Mouse (Mus musculus) kidney, embryonic 15.5 days (tissue): ENCODE measurements at regions not wholly inside any gene's neighbourhood (a gene's known extent, or its start where the extent isn't known, plus 50 kb on each side); places are given as distances from the start of the nearest gene placed in this dataset.

Source experiments
- ATAC-seq: fragments of 200-750 bp; cut with Nextera tagmentation; replicated peaks from 2 replicates; pipeline ENCODE4 v1.8.0; 2017; ENCODE audit warnings: moderate TSS enrichment; ENCODE audit not compliant: low FRiP score
- H3K27ac ChIP-seq: fragments of 300-500 bp; sonication (generic); 2 replicates; pipeline ENCODE4 v1.5.1; 2015; ENCODE audit warnings: mild to moderate bottlenecking, inconsistent platforms
- H3K27me3 ChIP-seq: fragments of 300-500 bp; sonication (generic); 2 replicates; pipeline ENCODE4 v1.6.1; 2015; ENCODE audit warnings: inconsistent platforms
- H3K36me3 ChIP-seq: fragments of 300-500 bp; sonication (generic); 2 replicates; pipeline ENCODE4 v1.6.1; 2015; ENCODE audit warnings: inconsistent platforms
- H3K4me1 ChIP-seq: fragments of 300-500 bp; sonication (generic); 2 replicates; pipeline ENCODE4 v1.6.1; 2015; ENCODE audit warnings: inconsistent platforms
- H3K4me2 ChIP-seq: fragments of 300-500 bp; sonication (generic); 2 replicates; pipeline ENCODE4 v1.6.1; 2015; ENCODE audit warnings: moderate library complexity, mild to moderate bottlenecking, inconsistent platforms
- H3K4me3 ChIP-seq: fragments of 300-500 bp; sonication (generic); replicated peaks from 2 replicates; pipeline ENCODE4 v1.5.1; 2015; ENCODE audit warnings: mild to moderate bottlenecking, inconsistent platforms
- H3K9ac ChIP-seq: fragments of 300-500 bp; sonication (generic); 2 replicates; pipeline ENCODE4 v1.6.1; 2015; ENCODE audit warnings: mild to moderate bottlenecking, inconsistent platforms
- H3K9me3 ChIP-seq: fragments of 300-500 bp; sonication (generic); replicated peaks from 2 replicates; pipeline ENCODE4 v1.6.1; 2016; ENCODE audit warnings: inconsistent platforms
- WGBS: fragments of 180-500 bp; shearing (Covaris S2); methylation state at CpG from one replicate; pipeline ENCODE4 v1.1.7; 2015; ENCODE audit warnings: mixed read lengths; 5-methylcytosine and 5-hydroxymethylcytosine counted together

GRCm38 (mm10) chr2:46678366-46678765 is 1561.2 kb upstream of the Zeb2 start:
- no peaks in the 10 kb centered on the region for H3K4me1 ChIP-seq
- 60% methylated on average over 2 of the region's 2 CpGs for WGBS
- H3K27me3 ChIP-seq = no peaks in the 10 kb centered on the region

DNA sequence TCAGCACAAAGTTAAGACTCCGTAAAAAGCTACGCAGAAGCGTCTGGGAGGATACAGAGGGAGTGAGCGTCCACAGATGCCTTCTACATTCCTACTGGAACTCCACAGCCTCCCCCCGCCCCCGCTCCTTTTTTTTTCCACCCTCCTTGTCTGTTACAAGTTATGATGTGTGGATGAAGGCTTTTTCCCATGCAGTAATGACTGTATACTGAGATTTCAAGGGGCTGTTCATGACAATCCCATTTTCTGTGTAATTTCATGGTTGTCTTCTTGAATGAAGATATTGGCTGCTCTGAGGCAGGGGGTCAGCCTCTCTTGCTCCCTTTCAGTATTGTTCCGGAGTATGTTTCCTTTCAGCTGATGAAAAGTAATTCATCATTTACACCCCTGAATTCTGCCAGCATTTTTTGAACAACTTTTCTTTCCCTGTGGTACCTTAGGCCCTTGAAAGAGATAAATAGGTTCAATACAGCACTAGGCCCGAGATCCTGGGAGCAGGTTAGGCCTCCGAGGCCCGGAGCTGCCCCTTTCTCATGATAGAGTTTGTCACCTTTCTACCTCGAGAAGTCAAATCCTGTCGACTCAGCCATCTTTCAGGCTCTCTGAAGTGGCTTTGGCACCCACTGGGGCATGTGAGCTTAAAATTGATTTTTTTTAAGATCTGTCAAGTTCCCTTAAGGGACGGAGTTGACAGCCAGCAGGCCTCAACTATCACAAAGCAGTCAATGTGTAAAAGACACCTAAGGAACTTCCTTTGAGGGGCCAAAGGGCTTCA is 1552.5 kb upstream of the Zeb2 start:
- Histone ChIP-seq H3K4me1 (0 out of 2 replicates have a peak, but pooled peaks cover 3% of the 10 kb centered on the region), H3K36me3 (no peaks in the 10 kb centered on the region), H3K27ac (no peak overlapping the region), H3K4me3 (no peak overlapping the region), H3K27me3 (no peaks in the 10 kb centered on the region), H3K4me2 (no peak overlapping the region), H3K9ac (no peak overlapping the region), H3K9me3 (no peaks in the 10 kb centered on the region)
- no peak for ATAC-seq
- WGBS = 73% methylated on average over 13 of the region's 13 CpGs

More at GRCm38 (mm10) chr2:46678366-46678765, 1561.2 kb upstream of the Zeb2 start:
- no peaks in the 10 kb centered on the region for H3K36me3 ChIP-seq
- H3K27ac ChIP-seq = no peak overlapping the region
- H3K4me2 ChIP-seq = no peak overlapping the region
- no peak overlapping the region for H3K4me3 ChIP-seq
- no peak for ATAC-seq
- no peaks in the 10 kb centered on the region for H3K9me3 ChIP-seq
- no peak overlapping the region for H3K9ac ChIP-seq

- no peaks in the 10 kb centered on the region for H3K9me3 ChIP-seq
- 66% methylated on average over 3 of the region's 3 CpGs for WGBS
Observed at GRCm38 (mm10) chr2:46666990-46667337, 1549.8 kb upstream of the Zeb2 start.

DNA sequence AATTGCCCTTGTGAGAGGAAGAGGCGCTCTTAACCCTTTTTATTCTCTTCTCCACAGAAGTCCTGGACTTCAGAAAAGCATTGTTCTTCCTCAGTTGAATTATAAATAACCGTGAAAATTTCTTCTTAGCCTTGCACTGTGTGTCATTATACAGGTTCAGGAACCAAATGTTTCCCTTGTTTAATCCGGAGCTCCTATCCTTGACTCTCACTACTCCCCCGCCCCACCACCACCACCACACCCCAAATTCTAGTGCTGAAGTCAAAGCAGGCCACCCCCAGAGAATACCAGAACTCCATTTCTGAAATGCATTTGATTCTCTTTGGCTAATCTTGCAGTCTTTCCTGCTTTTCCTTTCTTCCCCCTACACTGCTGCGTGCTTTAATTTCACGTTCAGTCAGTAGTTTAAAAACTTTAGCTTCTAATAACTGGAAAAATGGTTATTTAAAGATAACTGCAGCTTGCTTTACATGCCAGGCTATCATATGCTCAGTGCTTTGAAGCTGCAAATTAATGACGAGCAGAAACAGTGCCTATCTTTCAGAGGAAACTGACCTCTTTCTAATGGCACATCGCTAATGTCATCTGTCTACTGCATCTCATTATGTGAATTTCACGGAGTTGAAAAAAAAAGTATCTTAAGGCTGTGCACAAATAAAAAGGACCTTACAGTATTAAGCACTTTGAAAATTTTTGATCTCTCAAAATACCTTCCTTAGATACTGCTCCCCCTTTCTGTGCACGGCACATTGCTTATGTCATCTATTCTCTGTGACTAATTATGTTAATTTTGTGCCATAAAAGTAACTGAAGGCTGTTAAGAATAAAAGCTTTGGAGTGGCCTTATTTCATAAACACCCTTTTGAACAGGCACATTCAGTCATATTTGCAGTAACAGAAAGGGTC is 1549.1 kb upstream of the Zeb2 start:
- no peak overlapping the region for H3K9ac ChIP-seq
- H3K9me3 ChIP-seq = no peaks in the 10 kb centered on the region
- no peak for ATAC-seq
- no peak overlapping the region for H3K4me3 ChIP-seq
- H3K36me3 ChIP-seq = no peaks in the 10 kb centered on the region
- 0 out of 2 replicates have a peak, but pooled peaks cover 3% of the 10 kb centered on the region for H3K4me1 ChIP-seq
- H3K27ac ChIP-seq = no peak overlapping the region
- H3K27me3 ChIP-seq = no peaks in the 10 kb centered on the region
- no peak overlapping the region for H3K4me2 ChIP-seq
- WGBS = 57% methylated on average over 10 of the region's 10 CpGs

More at GRCm38 (mm10) chr2:46666990-46667337, 1549.8 kb upstream of the Zeb2 start:
- H3K27ac ChIP-seq = no peak overlapping the region
- H3K9ac ChIP-seq = no peak overlapping the region
- H3K4me3 ChIP-seq = no peak overlapping the region
- no peaks in the 10 kb centered on the region for H3K36me3 ChIP-seq
- no peak overlapping the region for H3K4me2 ChIP-seq
- 0 out of 2 replicates have a peak, but pooled peaks cover 3% of the 10 kb centered on the region for H3K4me1 ChIP-seq
- H3K27me3 ChIP-seq = no peaks in the 10 kb centered on the region
- ATAC-seq = no peak

DNA sequence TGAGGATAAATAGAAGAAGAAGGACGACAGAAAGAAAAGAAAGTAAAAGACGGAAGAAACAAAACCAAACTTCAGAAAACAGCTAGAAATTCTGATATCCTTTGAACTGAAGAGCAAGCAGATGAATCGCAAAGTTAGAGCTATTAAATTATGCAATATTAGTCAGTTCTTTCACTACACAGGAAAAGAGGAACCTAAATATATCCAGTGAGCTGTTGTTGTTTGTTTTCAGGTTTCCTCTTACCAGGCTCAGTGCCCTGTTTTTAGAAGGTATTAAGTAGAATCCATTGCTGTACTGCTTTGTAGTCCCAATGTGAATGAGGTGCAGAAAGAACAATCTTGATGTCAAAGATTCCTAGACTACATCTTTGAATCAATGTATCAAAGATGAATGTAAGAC is 1544.7 kb upstream of the Zeb2 start:
- Histone ChIP-seq H3K4me2 (no peak overlapping the region), H3K9ac (no peak overlapping the region), H3K4me1 (0 out of 2 replicates have a peak, but pooled peaks cover 3% of the 10 kb centered on the region), H3K4me3 (no peak overlapping the region), H3K27me3 (no peaks in the 10 kb centered on the region), H3K27ac (no peak overlapping the region), H3K9me3 (no peaks in the 10 kb centered on the region), H3K36me3 (no peaks in the 10 kb centered on the region)
- ATAC-seq = no peak
- 85% methylated on average over 3 of the region's 3 CpGs for WGBS

DNA sequence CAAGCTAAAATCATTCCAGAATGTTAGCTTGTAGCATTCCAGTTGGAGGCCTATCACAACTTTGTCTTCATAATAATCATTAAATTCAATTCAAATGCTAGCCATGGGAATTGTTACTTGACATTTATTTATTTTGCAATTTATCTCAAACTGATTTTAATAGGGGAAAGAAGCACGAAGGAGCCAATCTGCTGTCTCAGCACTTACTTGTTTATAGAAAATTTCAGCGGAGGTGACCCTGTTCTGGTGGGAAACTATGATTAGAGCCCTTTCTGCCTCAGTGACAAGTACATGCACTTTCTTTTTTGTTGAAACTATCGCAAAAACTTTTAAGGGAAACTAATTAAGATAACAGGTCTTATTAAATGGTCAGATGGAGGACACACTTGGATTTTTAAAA is 1543.4 kb upstream of the Zeb2 start:
- no peak overlapping the region for H3K4me3 ChIP-seq
- no peak overlapping the region for H3K4me2 ChIP-seq
- no peak for ATAC-seq
- H3K36me3 ChIP-seq = no peaks in the 10 kb centered on the region
- no peaks in the 10 kb centered on the region for H3K9me3 ChIP-seq
- no peaks in the 10 kb centered on the region for H3K4me1 ChIP-seq
- 63% methylated on average over 3 of the region's 3 CpGs for WGBS
- no peaks in the 10 kb centered on the region for H3K27me3 ChIP-seq
- no peak overlapping the region for H3K27ac ChIP-seq
- no peak overlapping the region for H3K9ac ChIP-seq

GRCm38 (mm10) chr2:46655289-46655688 is 1538.1 kb upstream of the Zeb2 start:
- H3K9me3 ChIP-seq = no peaks in the 10 kb centered on the region
- H3K36me3 ChIP-seq = no peaks in the 10 kb centered on the region
- no peak overlapping the region for H3K4me3 ChIP-seq
- 95% methylated on average over 1 of the region's 1 CpGs for WGBS
- no peaks in the 10 kb centered on the region for H3K4me1 ChIP-seq
- ATAC-seq = no peak
- H3K27me3 ChIP-seq = no peaks in the 10 kb centered on the region
- no peak overlapping the region for H3K4me2 ChIP-seq
- H3K9ac ChIP-seq = no peak overlapping the region
- no peak overlapping the region for H3K27ac ChIP-seq

DNA sequence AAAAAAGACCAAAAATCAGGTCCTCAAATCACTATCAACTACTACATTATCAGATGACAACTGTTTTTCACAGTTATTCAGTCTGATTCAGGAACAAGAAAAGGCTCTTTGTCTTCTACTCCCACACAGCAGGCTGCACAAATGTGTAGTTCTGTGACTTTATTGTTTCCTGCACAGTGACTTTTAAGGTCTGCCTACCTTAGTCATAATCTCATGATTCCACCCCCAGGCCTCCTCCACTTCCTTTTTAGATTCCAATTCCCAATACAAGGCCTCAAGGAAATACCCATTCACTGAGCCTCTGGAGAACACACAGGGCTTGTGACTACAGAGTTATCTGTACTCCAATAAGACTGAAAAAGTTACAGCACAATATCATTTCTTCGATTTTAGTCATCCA is 1535.4 kb upstream of the Zeb2 start:
- Histone ChIP-seq H3K4me3 (no peak overlapping the region), H3K36me3 (no peaks in the 10 kb centered on the region), H3K4me2 (no peak overlapping the region), H3K27me3 (no peaks in the 10 kb centered on the region), H3K4me1 (no peaks in the 10 kb centered on the region), H3K9ac (no peak overlapping the region), H3K9me3 (no peaks in the 10 kb centered on the region), H3K27ac (no peak overlapping the region)
- ATAC-seq = no peak
- 85% methylated on average over 1 of the region's 1 CpGs for WGBS

GRCm38 (mm10) chr2:46646366-46646765 is 1529.2 kb upstream of the Zeb2 start:
- Histone ChIP-seq H3K27ac (no peak overlapping the region), H3K4me2 (no peak overlapping the region), H3K27me3 (no peaks in the 10 kb centered on the region), H3K4me1 (no peaks in the 10 kb centered on the region), H3K9me3 (no peaks in the 10 kb centered on the region), H3K9ac (no peak overlapping the region), H3K36me3 (no peaks in the 10 kb centered on the region), H3K4me3 (no peak overlapping the region)
- WGBS = 82% methylated on average over 2 of the region's 2 CpGs
- ATAC-seq = no peak

DNA sequence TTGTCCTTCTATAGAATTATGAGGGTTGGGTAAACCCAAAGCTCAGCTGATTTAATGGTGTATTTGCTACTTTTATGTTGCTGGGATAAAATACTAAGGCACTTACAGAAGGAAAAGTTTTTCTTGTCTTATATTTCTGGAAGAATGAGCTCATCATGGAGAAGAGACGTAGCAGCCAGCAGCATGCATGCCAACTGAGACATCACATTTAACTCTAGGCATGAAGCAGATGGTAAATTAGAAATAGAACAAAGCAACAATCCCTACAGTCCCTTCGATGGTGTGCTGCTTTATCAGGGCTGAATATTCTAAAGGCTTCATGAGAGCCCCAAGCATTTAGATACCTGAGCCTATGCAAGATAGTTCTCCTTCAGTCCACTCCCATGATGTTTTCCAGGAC is 1492.0 kb upstream of the Zeb2 start:
- Histone ChIP-seq H3K4me3 (no peak overlapping the region), H3K9me3 (no peaks in the 10 kb centered on the region), H3K27me3 (no peaks in the 10 kb centered on the region), H3K9ac (no peak overlapping the region), H3K4me2 (no peak overlapping the region), H3K36me3 (no peaks in the 10 kb centered on the region), H3K4me1 (no peaks in the 10 kb centered on the region), H3K27ac (no peak overlapping the region)
- ATAC-seq = no peak
- WGBS = 82% methylated on average over 2 of the region's 2 CpGs

DNA sequence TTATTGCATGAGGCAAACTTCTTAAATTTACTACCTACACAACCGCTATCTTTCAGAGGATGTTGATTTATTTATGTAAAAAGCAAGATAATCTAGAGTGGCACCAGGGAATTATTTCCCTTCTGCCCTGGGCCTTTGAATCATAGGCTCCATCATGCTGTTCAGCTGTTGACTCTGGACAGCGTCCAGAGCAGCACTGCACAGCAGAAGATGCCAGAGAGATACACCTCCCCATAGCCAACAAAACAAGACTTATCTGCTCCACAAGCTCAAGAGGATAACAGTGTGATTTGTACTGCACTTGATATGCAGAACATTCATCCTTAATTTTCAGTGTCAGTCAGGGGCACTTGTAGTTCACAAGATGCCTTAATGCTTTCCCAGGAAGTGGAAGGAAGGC is 1464.6 kb upstream of the Zeb2 start:
- Histone ChIP-seq H3K4me1 (no peaks in the 10 kb centered on the region), H3K4me3 (no peak overlapping the region), H3K27ac (0 out of 2 replicates have a peak overlapping the region, but pooled peaks have one; percentile 41), H3K27me3 (no peaks in the 10 kb centered on the region), H3K4me2 (no peak overlapping the region), H3K9me3 (no peaks in the 10 kb centered on the region), H3K36me3 (no peaks in the 10 kb centered on the region), H3K9ac (no peak overlapping the region)
- no peak; the same call in 1 of the 2 replicates for ATAC-seq
- 34% methylated on average over 2 of the region's 2 CpGs for WGBS

DNA sequence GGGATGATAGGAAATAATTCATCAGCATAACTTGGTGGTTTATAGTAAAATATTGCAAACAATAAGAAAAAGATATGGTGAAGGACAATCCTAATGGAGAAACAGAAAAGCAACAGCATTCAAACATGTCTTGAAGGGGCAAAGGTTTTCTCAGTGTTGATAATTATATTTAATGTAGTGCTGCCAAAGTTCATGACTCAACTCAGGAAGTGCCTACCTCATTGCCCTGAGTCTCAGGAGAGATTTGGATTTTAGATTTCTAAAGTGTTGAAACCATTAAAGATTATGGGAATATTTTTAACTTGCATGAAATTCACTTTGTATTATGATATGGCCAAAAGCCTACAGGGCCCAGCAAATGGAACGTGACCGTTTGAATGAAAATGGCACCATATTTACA is 1453.2 kb upstream of the Zeb2 start:
- H3K4me2 ChIP-seq = no peak overlapping the region
- 89% methylated on average over 2 of the region's 2 CpGs for WGBS
- no peak overlapping the region for H3K4me3 ChIP-seq
- H3K9ac ChIP-seq = no peak overlapping the region
- H3K4me1 ChIP-seq = no peaks in the 10 kb centered on the region
- no peaks in the 10 kb centered on the region for H3K27me3 ChIP-seq
- H3K27ac ChIP-seq = no peak overlapping the region
- no peaks in the 10 kb centered on the region for H3K36me3 ChIP-seq
- ATAC-seq = no peak
- no peaks in the 10 kb centered on the region for H3K9me3 ChIP-seq
